Mouse (Mus musculus): Measurements from ENCODE around the gene Stxbp1. TPM values are rescaled to one million over a fixed set of nuclear protein-coding genes. Genes with fewer than 3 reads are reported as not detected.

Gene Stxbp1
- total and polyA plus RNA-seq, 3 experiments = 3.3 to 13.7 (median 6.1) TPM

DNA sequence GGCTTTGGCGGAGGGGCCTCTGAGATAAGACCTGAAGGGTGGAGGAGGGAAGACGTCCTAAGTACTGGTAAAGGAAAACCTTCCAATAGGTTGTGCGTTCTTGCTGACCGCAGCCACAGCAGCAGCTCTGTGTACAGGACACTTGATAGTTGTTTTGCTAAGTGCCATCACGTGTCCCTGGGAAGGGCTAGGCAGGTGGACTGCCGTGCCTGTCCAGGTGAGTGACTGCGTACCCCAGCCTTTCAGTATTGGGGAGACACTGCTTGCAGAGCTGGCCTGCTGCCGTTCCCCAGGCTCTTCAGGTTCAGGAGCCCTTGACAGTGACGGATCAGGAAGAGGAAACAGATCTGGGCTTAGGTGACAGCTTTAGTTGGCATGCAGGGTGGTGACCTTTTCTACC, 44.2 kb upstream of the Stxbp1 start:
- H3K36me3 ChIP-seq (replicated peaks) = no peaks in the 10 kb centered on the region
- no peak for DNase-seq (ENCODE audit: low spot score)
- H3K4me1 ChIP-seq (ENCODE audit: insufficient read depth, low read depth, low read length) = peaks cover 56% of the 10 kb centered on the region

GRCm38 (mm10) chr2:32890280-32890679, 43.2 kb upstream of the Stxbp1 start:
- Histone ChIP-seq H3K27me3 (ENCODE audit: insufficient read depth, low read length) (peaks cover 29% of the 10 kb centered on the region), H3K4me1 (ENCODE audit: insufficient read depth, low read depth, low read length) (peaks cover 56% of the 10 kb centered on the region), H3K9me3 (replicated peaks) (peaks cover 4% of the 10 kb centered on the region; the same call in 1 of the 2 replicates), H3K36me3 (replicated peaks) (no peaks in the 10 kb centered on the region), H3K4me3 (ENCODE audit: low read depth, low read length) (no peak overlapping the region)
- no peak for ATAC-seq (ENCODE audit: extremely low read depth, insufficient number of reproducible peaks, low FRiP score, poor library complexity, severe bottlenecking)
- TF ChIP-seq CTCF (IDR thresholded peaks at IDR 0.05; ENCODE audit: low read depth, low read length) (no peak), GATA1 (IDR thresholded peaks at IDR 0.05; ENCODE audit: borderline replicate concordance, low read length) (no peak), GATA2 (IDR thresholded peaks at IDR 0.05; ENCODE audit: borderline replicate concordance, low read depth, low read length) (no peak), TAL1 (conservative IDR thresholded peaks at IDR 0.05; ENCODE audit: low read depth, low read length) (no peak), POLR2AphosphoS5 (IDR thresholded peaks at IDR 0.05; ENCODE audit: insufficient replicate concordance, low read depth, low read length) (no peak)
- no peak for DNase-seq (ENCODE audit: low spot score)

More for the DNA sequence above, 44.2 kb upstream of the Stxbp1 start:
- H3K9me3 ChIP-seq (replicated peaks) = peaks cover 4% of the 10 kb centered on the region; the same call in 1 of the 2 replicates
- no peak for TF ChIP-seq POLR2AphosphoS5 (IDR thresholded peaks at IDR 0.05; ENCODE audit: insufficient replicate concordance, low read depth, low read length)
- TF ChIP-seq TAL1 (conservative IDR thresholded peaks at IDR 0.05; ENCODE audit: low read depth, low read length) = no peak
- no peak for TF ChIP-seq GATA2 (IDR thresholded peaks at IDR 0.05; ENCODE audit: borderline replicate concordance, low read depth, low read length)
- no peak for TF ChIP-seq CTCF (IDR thresholded peaks at IDR 0.05; ENCODE audit: low read depth, low read length)
- TF ChIP-seq GATA1 (IDR thresholded peaks at IDR 0.05; ENCODE audit: borderline replicate concordance, low read length) = no peak
- H3K4me3 ChIP-seq (ENCODE audit: low read depth, low read length) = no peak overlapping the region
- no peak for ATAC-seq (ENCODE audit: extremely low read depth, insufficient number of reproducible peaks, low FRiP score, poor library complexity, severe bottlenecking)
- H3K27me3 ChIP-seq (ENCODE audit: insufficient read depth, low read length) = peaks cover 24% of the 10 kb centered on the region

DNA sequence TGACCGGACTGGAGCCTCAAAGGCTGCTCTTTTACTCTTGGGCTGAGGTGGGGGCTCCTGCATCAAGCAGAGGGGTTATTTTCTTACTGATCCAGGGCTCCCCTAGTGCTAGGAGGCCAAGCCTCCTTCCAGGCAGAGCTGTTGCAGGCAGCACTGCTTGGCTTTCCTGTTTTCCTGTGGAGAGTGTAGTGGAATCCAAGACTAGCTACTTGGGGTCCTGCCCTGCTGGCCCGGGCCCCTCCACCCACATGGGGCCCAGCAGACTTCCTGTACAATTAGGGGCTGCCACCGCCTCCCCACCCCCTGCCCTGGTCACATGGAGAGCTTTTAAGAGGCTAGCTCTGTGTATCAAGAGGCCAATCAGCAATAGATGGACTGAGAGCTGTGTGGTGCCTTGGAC, 41.5 kb upstream of the Stxbp1 start:
- Histone ChIP-seq H3K4me3 (ENCODE audit: low read depth, low read length) (no peak overlapping the region), H3K4me1 (ENCODE audit: insufficient read depth, low read depth, low read length) (peaks cover 40% of the 10 kb centered on the region), H3K27me3 (ENCODE audit: insufficient read depth, low read length) (peaks cover 40% of the 10 kb centered on the region), H3K36me3 (replicated peaks) (no peaks in the 10 kb centered on the region), H3K9me3 (replicated peaks) (no peaks in the 10 kb centered on the region)
- DNase-seq (ENCODE audit: low spot score) = no peak
- no peak for ATAC-seq (ENCODE audit: extremely low read depth, insufficient number of reproducible peaks, low FRiP score, poor library complexity, severe bottlenecking)
- TF ChIP-seq POLR2AphosphoS5 (IDR thresholded peaks at IDR 0.05; ENCODE audit: insufficient replicate concordance, low read depth, low read length) (no peak), GATA2 (IDR thresholded peaks at IDR 0.05; ENCODE audit: borderline replicate concordance, low read depth, low read length) (no peak), CTCF (IDR thresholded peaks at IDR 0.05; ENCODE audit: low read depth, low read length) (no peak), TAL1 (conservative IDR thresholded peaks at IDR 0.05; ENCODE audit: low read depth, low read length) (no peak), GATA1 (IDR thresholded peaks at IDR 0.05; ENCODE audit: borderline replicate concordance, low read length) (no peak)

- peaks cover 41% of the 10 kb centered on the region for H3K27me3 ChIP-seq (ENCODE audit: insufficient read depth, low read length)
- no peaks in the 10 kb centered on the region for H3K36me3 ChIP-seq (replicated peaks)
- no peak for ATAC-seq (ENCODE audit: extremely low read depth, insufficient number of reproducible peaks, low FRiP score, poor library complexity, severe bottlenecking)
- no peaks in the 10 kb centered on the region for H3K9me3 ChIP-seq (replicated peaks)
- TF ChIP-seq TAL1 (conservative IDR thresholded peaks at IDR 0.05; ENCODE audit: low read depth, low read length) (no peak), POLR2AphosphoS5 (IDR thresholded peaks at IDR 0.05; ENCODE audit: insufficient replicate concordance, low read depth, low read length) (no peak), CTCF (IDR thresholded peaks at IDR 0.05; ENCODE audit: low read depth, low read length) (no peak), GATA2 (IDR thresholded peaks at IDR 0.05; ENCODE audit: borderline replicate concordance, low read depth, low read length) (no peak), GATA1 (IDR thresholded peaks at IDR 0.05; ENCODE audit: borderline replicate concordance, low read length) (no peak)
- peaks cover 35% of the 10 kb centered on the region for H3K4me1 ChIP-seq (ENCODE audit: insufficient read depth, low read depth, low read length)
- DNase-seq (ENCODE audit: low spot score) = no peak
- H3K4me3 ChIP-seq (ENCODE audit: low read depth, low read length) = no peak overlapping the region
Measured at GRCm38 (mm10) chr2:32888029-32888428, 41.0 kb upstream of the Stxbp1 start.

- Histone ChIP-seq H3K4me1 (ENCODE audit: insufficient read depth, low read depth, low read length) (peaks cover 17% of the 10 kb centered on the region), H3K27me3 (ENCODE audit: insufficient read depth, low read length) (peaks cover 59% of the 10 kb centered on the region)
- ATAC-seq (ENCODE audit: extremely low read depth, insufficient number of reproducible peaks, low FRiP score, poor library complexity, severe bottlenecking) = no peak
Measured at GRCm38 (mm10) chr2:32884745-32885144, 37.7 kb upstream of the Stxbp1 start.

GRCm38 (mm10) chr2:32882283-32883043, 35.4 kb upstream of the Stxbp1 start:
- DNase-seq (ENCODE audit: low spot score) (no peak), ATAC-seq (ENCODE audit: extremely low read depth, insufficient number of reproducible peaks, low FRiP score, poor library complexity, severe bottlenecking) (no peak)
- peaks cover 6% of the 10 kb centered on the region for H3K4me1 ChIP-seq (ENCODE audit: insufficient read depth, low read depth, low read length)
- no peak for TF ChIP-seq GATA2 (IDR thresholded peaks at IDR 0.05; ENCODE audit: borderline replicate concordance, low read depth, low read length)
- H3K27me3 ChIP-seq (ENCODE audit: insufficient read depth, low read length) = peaks cover 66% of the 10 kb centered on the region
- H3K9me3 ChIP-seq (replicated peaks) = no peaks in the 10 kb centered on the region
- H3K36me3 ChIP-seq (replicated peaks) = no peaks in the 10 kb centered on the region
- H3K4me3 ChIP-seq (ENCODE audit: low read depth, low read length) = no peak overlapping the region

More at GRCm38 (mm10) chr2:32884745-32885144, 37.7 kb upstream of the Stxbp1 start:
- DNase-seq (ENCODE audit: low spot score) = no peak
- Histone ChIP-seq H3K36me3 (replicated peaks) (no peaks in the 10 kb centered on the region), H3K4me3 (ENCODE audit: low read depth, low read length) (no peak overlapping the region), H3K9me3 (replicated peaks) (no peaks in the 10 kb centered on the region)
- TF ChIP-seq GATA1 (IDR thresholded peaks at IDR 0.05; ENCODE audit: borderline replicate concordance, low read length) (no peak), CTCF (IDR thresholded peaks at IDR 0.05; ENCODE audit: low read depth, low read length) (no peak), GATA2 (IDR thresholded peaks at IDR 0.05; ENCODE audit: borderline replicate concordance, low read depth, low read length) (no peak), POLR2AphosphoS5 (IDR thresholded peaks at IDR 0.05; ENCODE audit: insufficient replicate concordance, low read depth, low read length) (no peak), TAL1 (conservative IDR thresholded peaks at IDR 0.05; ENCODE audit: low read depth, low read length) (no peak)

All from G1E (cell line).